Mouse (Mus musculus): ENCODE results near the gene Ccdc33. TPM values are rescaled to one million over a fixed set of nuclear protein-coding genes. Genes with fewer than 3 reads are reported as not detected.

Ccdc33 gene
- polyA plus RNA-seq, 1 experiment from 2014 or later = not detected

DNA sequence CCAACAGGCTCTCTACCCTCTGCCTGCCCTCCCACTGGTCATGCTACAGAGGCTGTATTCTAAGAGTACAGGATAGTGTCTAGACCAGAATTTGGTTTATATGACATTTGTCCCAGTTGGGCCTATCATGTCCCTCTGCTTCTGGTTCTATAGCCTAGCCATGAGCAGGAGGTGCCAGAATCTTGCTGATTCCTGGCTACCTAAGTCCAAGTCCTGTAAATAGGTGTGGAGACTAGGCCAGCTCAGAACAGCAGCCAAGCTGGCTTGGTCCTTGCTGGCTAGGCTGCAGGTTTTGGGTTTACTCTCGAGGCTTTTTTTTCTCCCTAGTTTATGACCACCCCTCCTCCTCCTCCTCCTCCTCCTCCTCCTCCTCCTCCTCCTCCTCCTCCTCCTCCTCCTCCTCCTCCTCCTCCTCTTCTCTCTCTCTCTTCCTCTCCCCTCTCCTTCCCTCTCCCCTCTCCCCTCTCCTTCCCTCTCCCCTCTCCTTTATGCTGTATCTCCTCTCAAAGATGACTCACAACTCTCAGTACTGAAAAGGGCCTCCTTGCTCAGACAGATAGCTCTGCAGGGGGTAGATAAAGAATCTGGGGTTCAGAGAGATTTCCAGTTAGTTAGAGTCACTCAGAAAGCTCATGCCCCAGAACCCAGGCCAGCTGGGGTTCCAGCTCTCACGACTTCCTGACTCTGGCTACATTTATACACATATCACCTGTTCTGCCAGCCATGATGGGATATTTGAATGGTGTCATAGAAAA is 91.0 kb downstream of the Ccdc33 start:
- ATAC-seq (ENCODE audit: low read depth) = no peak
- WGBS = 46% methylated on average over 2 of the region's 2 CpGs

DNA sequence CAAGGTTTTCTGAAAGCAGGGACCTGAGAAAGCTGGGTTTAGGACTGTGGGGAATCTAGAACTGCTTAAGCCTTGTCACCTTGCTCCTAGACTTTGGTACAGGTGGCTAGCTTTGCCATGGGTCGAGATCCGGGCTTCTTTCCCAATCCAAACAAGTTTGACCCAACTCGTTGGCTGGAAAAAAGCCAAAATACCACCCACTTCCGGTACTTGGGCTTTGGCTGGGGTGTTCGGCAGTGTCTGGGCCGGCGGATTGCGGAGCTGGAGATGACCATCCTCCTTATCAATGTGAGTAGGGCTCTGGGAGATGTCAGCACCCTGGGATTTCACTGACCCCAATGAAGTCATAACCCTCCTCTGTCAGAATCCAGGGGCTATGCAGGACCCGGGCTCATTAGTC is 92.6 kb downstream of the Ccdc33 start:
- 95% methylated on average over 9 of the region's 9 CpGs for WGBS
- no peaks in the 10 kb centered on the region for H3K36me3 ChIP-seq (ENCODE audit: control insufficient read depth, insufficient read depth, low read length)
- H3K4me3 ChIP-seq (ENCODE audit: low read depth, low read length) = no peak overlapping the region
- no peak overlapping the region for H3K4me2 ChIP-seq (ENCODE audit: low read depth, low read length)
- H3K9ac ChIP-seq (replicated peaks; ENCODE audit: low read depth, low read length) = no peak overlapping the region
- H3K4me1 ChIP-seq (ENCODE audit: control insufficient read depth, insufficient read depth, low read length) = no peaks in the 10 kb centered on the region
- H3K27ac ChIP-seq (ENCODE audit: low read depth, low read length) = no peak overlapping the region
- ATAC-seq (ENCODE audit: low read depth) = no peak
- H3K27me3 ChIP-seq (ENCODE audit: control insufficient read depth, insufficient read depth, low read length) = no peaks in the 10 kb centered on the region
- no peaks in the 10 kb centered on the region for H3K9me3 ChIP-seq (ENCODE audit: control insufficient read depth, low read length)

More for the DNA sequence above, 91.0 kb downstream of the Ccdc33 start:
- Histone ChIP-seq H3K27me3 (ENCODE audit: control insufficient read depth, insufficient read depth, low read length) (no peaks in the 10 kb centered on the region), H3K27ac (ENCODE audit: low read depth, low read length) (no peak overlapping the region), H3K9me3 (ENCODE audit: control insufficient read depth, low read length) (no peaks in the 10 kb centered on the region), H3K9ac (replicated peaks; ENCODE audit: low read depth, low read length) (no peak overlapping the region), H3K4me3 (ENCODE audit: low read depth, low read length) (no peak overlapping the region), H3K36me3 (ENCODE audit: control insufficient read depth, insufficient read depth, low read length) (no peaks in the 10 kb centered on the region), H3K4me1 (ENCODE audit: control insufficient read depth, insufficient read depth, low read length) (no peaks in the 10 kb centered on the region), H3K4me2 (ENCODE audit: low read depth, low read length) (no peak overlapping the region)

DNA sequence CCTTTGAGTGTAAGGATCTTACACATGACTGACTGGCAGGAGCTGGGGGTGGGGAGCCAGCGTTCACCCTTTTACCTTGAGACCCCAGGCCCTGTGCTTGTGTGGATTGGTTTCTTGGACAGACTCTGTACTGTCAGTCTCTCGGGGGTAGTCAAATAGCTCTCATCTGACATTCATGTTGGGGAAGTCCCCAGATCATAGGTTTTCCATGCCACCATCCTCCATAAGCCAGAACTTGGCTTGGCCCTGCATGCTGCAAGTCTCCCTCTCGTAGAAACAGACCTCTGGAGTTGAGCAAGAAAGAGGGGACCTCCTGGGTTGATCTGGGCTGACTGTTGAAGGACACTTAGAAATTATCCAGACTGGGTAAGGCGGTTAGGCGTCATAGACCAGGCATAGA is 100.2 kb downstream of the Ccdc33 start:
- no peaks in the 10 kb centered on the region for H3K4me1 ChIP-seq (ENCODE audit: control insufficient read depth, insufficient read depth, low read length)
- H3K36me3 ChIP-seq (ENCODE audit: control insufficient read depth, insufficient read depth, low read length) = no peaks in the 10 kb centered on the region
- no peaks in the 10 kb centered on the region for H3K27me3 ChIP-seq (ENCODE audit: control insufficient read depth, insufficient read depth, low read length)
- no peak overlapping the region for H3K4me2 ChIP-seq (ENCODE audit: low read depth, low read length)
- 87% methylated on average over 5 of the region's 5 CpGs for WGBS
- no peaks in the 10 kb centered on the region for H3K9me3 ChIP-seq (ENCODE audit: control insufficient read depth, low read length)
- no peak overlapping the region for H3K27ac ChIP-seq (ENCODE audit: low read depth, low read length)
- no peak overlapping the region for H3K4me3 ChIP-seq (ENCODE audit: low read depth, low read length)
- no peak overlapping the region for H3K9ac ChIP-seq (replicated peaks; ENCODE audit: low read depth, low read length)
- no peak for ATAC-seq (ENCODE audit: low read depth)

DNA sequence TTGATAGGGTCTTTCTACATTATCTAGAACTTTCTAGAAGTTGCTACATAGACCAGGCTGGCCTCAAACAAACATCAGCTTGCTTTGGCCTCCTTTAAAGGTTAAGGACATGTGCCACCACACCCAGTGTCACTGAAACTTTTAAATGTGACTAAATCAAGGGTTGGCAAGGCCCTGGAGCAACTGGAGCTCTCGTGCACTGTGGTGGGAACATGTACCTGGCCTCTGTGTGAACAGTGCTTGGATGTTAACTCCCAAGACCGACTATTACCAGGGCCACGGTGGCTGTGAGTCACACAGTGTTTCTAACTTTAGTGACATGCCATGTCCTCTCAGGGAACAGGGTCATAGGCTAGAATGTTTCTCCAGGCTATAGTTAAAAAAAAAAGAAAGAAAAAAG is 101.7 kb downstream of the Ccdc33 start:
- Histone ChIP-seq H3K36me3 (ENCODE audit: control insufficient read depth, insufficient read depth, low read length) (no peaks in the 10 kb centered on the region), H3K27ac (ENCODE audit: low read depth, low read length) (no peak overlapping the region), H3K9ac (replicated peaks; ENCODE audit: low read depth, low read length) (no peak overlapping the region), H3K4me3 (ENCODE audit: low read depth, low read length) (no peak overlapping the region), H3K4me2 (ENCODE audit: low read depth, low read length) (no peak overlapping the region), H3K27me3 (ENCODE audit: control insufficient read depth, insufficient read depth, low read length) (no peaks in the 10 kb centered on the region), H3K9me3 (ENCODE audit: control insufficient read depth, low read length) (no peaks in the 10 kb centered on the region), H3K4me1 (ENCODE audit: control insufficient read depth, insufficient read depth, low read length) (no peaks in the 10 kb centered on the region)
- ATAC-seq (ENCODE audit: low read depth) = no peak
- WGBS = 76% methylated on average over 3 of the region's 3 CpGs

DNA sequence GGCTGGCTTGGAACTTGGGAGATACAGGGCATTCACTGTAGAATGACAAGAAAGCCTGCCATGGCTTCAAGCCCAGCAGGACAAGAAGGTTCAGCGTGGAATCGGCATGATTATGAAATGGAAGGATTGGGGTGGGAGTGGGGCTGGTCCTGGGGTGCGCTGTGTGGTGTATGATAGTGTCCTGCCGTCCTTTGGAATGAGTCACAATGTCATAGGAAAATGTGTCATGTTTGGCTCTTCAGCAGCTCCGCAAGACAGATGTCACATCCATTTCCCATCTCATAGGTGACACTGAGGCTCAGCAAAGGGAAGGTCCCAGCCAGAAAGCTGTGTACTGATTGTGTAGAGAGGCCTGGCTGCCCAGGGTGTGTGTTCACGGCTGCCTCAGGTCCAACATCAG is 102.8 kb downstream of the Ccdc33 start:
- H3K27ac ChIP-seq (ENCODE audit: low read depth, low read length) = no peak overlapping the region
- H3K9me3 ChIP-seq (ENCODE audit: control insufficient read depth, low read length) = no peaks in the 10 kb centered on the region
- H3K4me3 ChIP-seq (ENCODE audit: low read depth, low read length) = no peak overlapping the region
- H3K9ac ChIP-seq (replicated peaks; ENCODE audit: low read depth, low read length) = no peak overlapping the region
- no peaks in the 10 kb centered on the region for H3K36me3 ChIP-seq (ENCODE audit: control insufficient read depth, insufficient read depth, low read length)
- WGBS = 89% methylated on average over 6 of the region's 6 CpGs
- no peak overlapping the region for H3K4me2 ChIP-seq (ENCODE audit: low read depth, low read length)
- H3K27me3 ChIP-seq (ENCODE audit: control insufficient read depth, insufficient read depth, low read length) = no peaks in the 10 kb centered on the region
- no peaks in the 10 kb centered on the region for H3K4me1 ChIP-seq (ENCODE audit: control insufficient read depth, insufficient read depth, low read length)
- no peak for ATAC-seq (ENCODE audit: low read depth)

DNA sequence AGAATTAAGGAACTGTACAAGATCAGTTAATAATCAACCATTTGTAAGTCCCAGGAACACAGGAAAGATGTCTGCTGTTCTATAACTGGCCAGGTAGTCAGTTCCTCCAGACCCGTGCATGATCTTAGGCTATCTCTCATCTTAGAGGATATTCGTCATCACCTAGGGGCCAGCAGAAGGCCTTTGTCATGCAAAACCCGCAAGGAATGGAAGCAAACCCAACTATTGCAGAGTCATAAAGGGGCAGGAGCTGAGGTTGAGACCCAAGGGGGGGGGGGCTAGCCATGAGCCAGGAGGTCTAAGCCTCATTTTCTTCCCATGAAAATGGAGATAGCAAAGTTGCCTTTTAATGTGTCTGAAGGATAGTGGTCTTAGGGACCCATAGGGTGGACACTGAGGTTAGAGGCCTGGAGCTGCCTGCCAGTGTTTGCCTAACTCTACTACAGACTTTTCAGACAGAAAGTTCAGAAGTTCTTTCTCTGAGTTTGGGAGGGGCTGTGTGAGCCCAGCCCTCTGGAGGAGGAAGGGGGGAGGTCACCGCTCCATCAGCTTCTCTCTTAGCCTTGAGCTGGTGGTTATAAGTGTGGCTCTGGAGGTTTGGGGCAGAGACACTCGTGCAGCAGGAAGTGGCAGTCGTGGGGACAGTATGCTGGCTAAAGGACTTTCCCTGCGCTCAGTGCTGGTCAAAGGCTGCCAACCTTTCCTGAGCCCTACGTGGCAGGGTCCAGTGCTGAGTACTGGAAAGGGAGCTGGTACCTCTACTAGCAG is 104.0 kb downstream of the Ccdc33 start:
- Histone ChIP-seq H3K9ac (replicated peaks; ENCODE audit: low read depth, low read length) (no peak overlapping the region), H3K36me3 (ENCODE audit: control insufficient read depth, insufficient read depth, low read length) (no peaks in the 10 kb centered on the region), H3K4me2 (ENCODE audit: low read depth, low read length) (no peak overlapping the region), H3K27ac (ENCODE audit: low read depth, low read length) (no peak overlapping the region), H3K4me1 (ENCODE audit: control insufficient read depth, insufficient read depth, low read length) (no peaks in the 10 kb centered on the region), H3K27me3 (ENCODE audit: control insufficient read depth, insufficient read depth, low read length) (no peaks in the 10 kb centered on the region), H3K9me3 (ENCODE audit: control insufficient read depth, low read length) (no peaks in the 10 kb centered on the region), H3K4me3 (ENCODE audit: low read depth, low read length) (no peak overlapping the region)
- ATAC-seq (ENCODE audit: low read depth) = no peak
- WGBS = 63% methylated on average over 8 of the region's 8 CpGs

DNA sequence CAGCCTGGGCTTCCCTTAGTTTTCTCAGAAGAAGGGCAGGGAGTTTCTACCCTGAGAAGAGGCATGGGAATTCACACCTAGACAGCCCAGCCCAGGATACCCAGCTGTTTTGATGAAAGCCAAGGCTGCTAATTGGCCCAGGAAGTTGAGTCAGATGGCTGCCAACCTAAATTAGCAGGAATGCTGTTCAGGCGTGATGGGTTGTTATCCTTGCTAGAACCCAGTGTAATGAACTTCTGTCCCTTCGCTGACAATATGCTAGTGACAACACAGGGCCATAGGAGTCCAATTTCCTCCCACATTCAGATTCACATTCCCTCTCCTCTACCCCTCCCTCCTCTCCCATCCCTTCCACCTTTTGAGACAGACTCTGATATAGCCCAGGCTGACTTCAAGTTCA is 105.7 kb downstream of the Ccdc33 start:
- ATAC-seq (ENCODE audit: low read depth) = no peak
- no peak overlapping the region for H3K4me3 ChIP-seq (ENCODE audit: low read depth, low read length)
- 40% methylated on average over 2 of the region's 2 CpGs for WGBS
- H3K4me2 ChIP-seq (ENCODE audit: low read depth, low read length) = no peak overlapping the region
- no peak overlapping the region for H3K27ac ChIP-seq (ENCODE audit: low read depth, low read length)
- no peaks in the 10 kb centered on the region for H3K36me3 ChIP-seq (ENCODE audit: control insufficient read depth, insufficient read depth, low read length)
- H3K27me3 ChIP-seq (ENCODE audit: control insufficient read depth, insufficient read depth, low read length) = no peaks in the 10 kb centered on the region
- no peak overlapping the region for H3K9ac ChIP-seq (replicated peaks; ENCODE audit: low read depth, low read length)
- H3K9me3 ChIP-seq (ENCODE audit: control insufficient read depth, low read length) = no peaks in the 10 kb centered on the region
- peaks cover 10% of the 10 kb centered on the region for H3K4me1 ChIP-seq (ENCODE audit: control insufficient read depth, insufficient read depth, low read length)

DNA sequence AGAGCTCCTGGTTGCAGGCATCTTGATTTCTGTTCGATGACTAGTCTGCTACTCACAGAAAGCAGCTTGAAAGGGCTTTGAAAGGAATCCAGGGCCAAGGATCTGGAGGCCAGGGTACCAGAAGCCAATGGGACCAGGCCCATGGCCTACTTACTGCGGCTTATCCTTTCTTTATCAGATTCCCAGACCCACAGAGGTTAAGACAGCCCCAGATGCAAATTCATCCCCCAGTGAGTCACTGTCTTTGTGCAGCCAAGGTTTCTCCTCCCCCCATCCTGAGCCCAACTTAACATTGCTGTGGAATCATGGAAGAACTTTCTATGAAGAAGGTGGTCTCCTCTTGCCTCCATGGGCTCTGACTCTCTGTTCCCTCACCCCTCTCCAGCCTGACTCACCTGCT is 106.1 kb downstream of the Ccdc33 start:
- no peaks in the 10 kb centered on the region for H3K9me3 ChIP-seq (ENCODE audit: control insufficient read depth, low read length)
- H3K4me1 ChIP-seq (ENCODE audit: control insufficient read depth, insufficient read depth, low read length) = peaks cover 10% of the 10 kb centered on the region
- WGBS = 84% methylated on average over 2 of the region's 2 CpGs
- no peak overlapping the region for H3K4me2 ChIP-seq (ENCODE audit: low read depth, low read length)
- no peak for ATAC-seq (ENCODE audit: low read depth)
- no peak overlapping the region for H3K4me3 ChIP-seq (ENCODE audit: low read depth, low read length)
- H3K36me3 ChIP-seq (ENCODE audit: control insufficient read depth, insufficient read depth, low read length) = no peaks in the 10 kb centered on the region
- no peaks in the 10 kb centered on the region for H3K27me3 ChIP-seq (ENCODE audit: control insufficient read depth, insufficient read depth, low read length)
- H3K9ac ChIP-seq (replicated peaks; ENCODE audit: low read depth, low read length) = no peak overlapping the region
- no peak overlapping the region for H3K27ac ChIP-seq (ENCODE audit: low read depth, low read length)

DNA sequence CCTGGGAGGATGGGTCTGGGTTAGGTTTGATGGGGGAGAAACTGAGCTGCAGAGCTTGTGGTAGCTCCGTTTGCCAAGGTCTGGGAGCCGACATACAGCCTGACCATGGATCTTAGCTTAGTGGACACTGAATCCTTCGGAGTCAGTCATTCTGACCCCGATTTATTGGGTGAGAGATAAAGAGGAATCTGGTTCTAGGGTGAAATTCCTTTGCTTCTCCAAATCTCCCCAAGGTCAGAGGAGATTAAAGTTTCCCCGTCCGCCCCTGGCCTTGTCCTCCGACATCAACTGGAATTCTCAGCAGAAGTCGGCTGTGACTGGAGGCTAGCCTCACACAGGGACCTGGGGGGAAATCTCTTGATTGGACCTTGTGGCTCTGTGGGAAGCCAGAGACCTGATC is 107.1 kb downstream of the Ccdc33 start:
- 85% methylated on average over 8 of the region's 8 CpGs for WGBS
- Histone ChIP-seq H3K36me3 (ENCODE audit: control insufficient read depth, insufficient read depth, low read length) (no peaks in the 10 kb centered on the region), H3K4me1 (ENCODE audit: control insufficient read depth, insufficient read depth, low read length) (peaks cover 10% of the 10 kb centered on the region), H3K9ac (replicated peaks; ENCODE audit: low read depth, low read length) (no peak overlapping the region), H3K27me3 (ENCODE audit: control insufficient read depth, insufficient read depth, low read length) (no peaks in the 10 kb centered on the region), H3K27ac (ENCODE audit: low read depth, low read length) (no peak overlapping the region), H3K4me2 (ENCODE audit: low read depth, low read length) (no peak overlapping the region), H3K4me3 (ENCODE audit: low read depth, low read length) (no peak overlapping the region), H3K9me3 (ENCODE audit: control insufficient read depth, low read length) (no peaks in the 10 kb centered on the region)
- ATAC-seq (ENCODE audit: low read depth) = no peak
